Mouse (Mus musculus) small intestine, adult 2 months (tissue): ENCODE results near the gene Mylk3.

ENCODE experiments used
- CTCF ChIP-seq: fragments of 200-500 bp; IDR thresholded peaks from 2 replicates; pipeline ENCODE4 v1.5.1; 2012; ENCODE audit warnings: low read depth, mild to moderate bottlenecking, control low read depth, inconsistent platforms, low read length, moderate library complexity, mixed read lengths; ENCODE audit not compliant: insufficient replicate concordance, insufficient read length; ENCODE audit errors: extremely low read depth
- POLR2A ChIP-seq: fragments of 200-500 bp; IDR thresholded peaks from 2 replicates; pipeline ENCODE4 v1.6.1; 2012; ENCODE audit warnings: low read depth, mild to moderate bottlenecking, control low read depth, inconsistent platforms, low read length, moderate library complexity

DNA sequence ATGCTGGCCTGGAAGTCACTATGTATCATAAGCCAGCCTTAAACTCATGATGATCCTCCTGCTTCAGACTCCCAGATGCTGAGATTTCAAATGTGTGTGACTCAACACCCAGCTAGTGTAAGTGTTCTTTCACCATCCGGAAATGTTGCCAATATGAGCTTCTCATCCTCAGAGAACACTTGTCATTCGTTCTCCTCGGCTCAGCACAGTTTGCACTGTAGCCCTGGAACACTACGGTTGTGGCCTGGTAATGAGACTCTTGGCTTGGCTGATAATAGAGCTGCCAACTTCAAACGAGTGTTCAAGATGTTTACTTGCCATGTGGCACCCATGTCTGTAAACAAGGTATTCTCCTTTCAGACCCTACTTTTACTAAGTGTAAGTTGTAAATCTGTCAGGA lies 82.6 kb downstream of the Mylk3 start:
- TF ChIP-seq CTCF (no peak), POLR2A (no peak)
